Mouse (Mus musculus) olfactory bulb, adult 2 months (tissue): Measurements from ENCODE around the gene Ppp6r3.

Experiments used
- CTCF ChIP-seq: fragments of 200-500 bp; IDR thresholded peaks from 2 replicates; pipeline ENCODE4 v1.5.1; 2012; ENCODE audit warnings: low read depth, mild to moderate bottlenecking, low read length, moderate library complexity; ENCODE audit not compliant: insufficient read depth
- POLR2A ChIP-seq: fragments of 200-500 bp; IDR thresholded peaks from 2 replicates; pipeline ENCODE4 v1.6.1; 2012; ENCODE audit warnings: mild to moderate bottlenecking, low read depth, low read length, moderate library complexity; ENCODE audit not compliant: insufficient read depth

- TF ChIP-seq CTCF (no peak), POLR2A (no peak)
Observed at GRCm38 (mm10) chr19:3459986-3460385, 115.6 kb downstream of the Ppp6r3 start.
